Mouse (Mus musculus): ENCODE measurements at regions not wholly inside any gene's neighbourhood (a gene's known extent, or its start where the extent isn't known, plus 50 kb on each side); places are given as distances from the start of the nearest gene placed in this dataset.
"Not testable (repeated sequence)": the region's sequence is repeated elsewhere in the genome, so short reads cannot be mapped to it uniquely, and the experiment has no call there.

- peaks cover 9 to 35% of the 10 kb centered on the region in 2 experiments; a peak in 3 of 4 replicates for H3K4me1 ChIP-seq (ENCODE audit: control insufficient read depth in 1 of 2, insufficient read depth in 2 of 2)
- H3K4me2 ChIP-seq (ENCODE audit: insufficient read depth, low read depth, poor library complexity, severe bottlenecking) = no peak overlapping the region
- no peaks in the 10 kb centered on the region for H3K9me3 ChIP-seq (replicated peaks; ENCODE audit: low read length)
- H3K79me2 ChIP-seq (replicated peaks; ENCODE audit: control insufficient read depth, extremely low read depth, insufficient read depth, poor library complexity, severe bottlenecking) = no peaks in the 10 kb centered on the region
- DNase-seq (ENCODE audit: extremely low read depth) = no peak
- dilution Hi-C loops (cut with MboI; ENCODE audit: extremely low pct_ligation_motif_present, extremely low pct_unique_long_range_greater_than_20kb, low sequenced_read_pairs) (no loop called here), in situ Hi-C loops (cut with MboI; ENCODE audit: low pct_ligation_motif_present, low pct_unique_long_range_greater_than_20kb, low sequenced_read_pairs) (no loop called here)
- H3K27me3 ChIP-seq (replicated peaks) = peaks cover 4% of the 10 kb centered on the region
- no peak overlapping the region for H3K27ac ChIP-seq (ENCODE audit: insufficient read depth, low read depth)
- no peak for TF ChIP-seq HCFC1 (IDR thresholded peaks at IDR 0.05; ENCODE audit: low read depth, low read length)
- TF ChIP-seq RAD21 (IDR thresholded peaks at IDR 0.05; ENCODE audit: low read depth, low read length) = no peak
- no peak for TF ChIP-seq MYC (IDR thresholded peaks at IDR 0.05; ENCODE audit: low read depth, low read length)
- no peak for TF ChIP-seq SMC3 (IDR thresholded peaks at IDR 0.05; ENCODE audit: low read depth, low read length)
- H3K36me3 ChIP-seq (replicated peaks in 1 of 2; ENCODE audit: control insufficient read depth in 1 of 2, insufficient read depth in 1 of 2, low read length in 1 of 2) = no peaks in the 10 kb centered on the region
- H3K4me3 ChIP-seq (replicated peaks in 1 of 3; ENCODE audit: low read depth in 2 of 3, low read length in 2 of 3, poor library complexity in 1 of 3) = no peak overlapping the region
- H3K9ac ChIP-seq (ENCODE audit: insufficient read depth, low read depth) = no peak overlapping the region
Observed at GRCm38 (mm10) chr7:129765681-129766080, 174.0 kb downstream of the Wdr11 start.

GRCm38 (mm10) chr7:129766087-129766834 is 174.6 kb downstream of the Wdr11 start:
- H3K9ac ChIP-seq (ENCODE audit: insufficient read depth, low read depth) = no peak overlapping the region
- no peak overlapping the region for H3K4me3 ChIP-seq (replicated peaks in 1 of 3; ENCODE audit: low read depth in 2 of 3, low read length in 2 of 3, poor library complexity in 1 of 3)
- H3K79me2 ChIP-seq (replicated peaks; ENCODE audit: control insufficient read depth, extremely low read depth, insufficient read depth, poor library complexity, severe bottlenecking) = no peaks in the 10 kb centered on the region
- in situ Hi-C loops (cut with MboI; ENCODE audit: low pct_ligation_motif_present, low pct_unique_long_range_greater_than_20kb, low sequenced_read_pairs) (no loop called here), dilution Hi-C loops (cut with MboI; ENCODE audit: extremely low pct_ligation_motif_present, extremely low pct_unique_long_range_greater_than_20kb, low sequenced_read_pairs) (no loop called here)
- TF ChIP-seq EP300 (IDR thresholded peaks at IDR 0.05; ENCODE audit: low read length) (peak; percentile 35; the same call in 1 of the 2 replicates), BHLHE40 (IDR thresholded peaks at IDR 0.05; ENCODE audit: low read depth, low read length) (peak; percentile 69), USF1 (IDR thresholded peaks at IDR 0.05; ENCODE audit: low read depth, low read length) (no peak)
- no peak overlapping the region for H3K27ac ChIP-seq (ENCODE audit: insufficient read depth, low read depth)
- peaks cover 4% of the 10 kb centered on the region for H3K27me3 ChIP-seq (replicated peaks)
- H3K4me1 ChIP-seq (ENCODE audit: control insufficient read depth in 1 of 2, insufficient read depth in 2 of 2) = peaks cover 9 to 35% of the 10 kb centered on the region in 2 experiments; a peak in 3 of 4 replicates
- no peak overlapping the region; the same call in 1 of the 2 replicates for H3K4me2 ChIP-seq (ENCODE audit: insufficient read depth, low read depth, poor library complexity, severe bottlenecking)
- H3K9me3 ChIP-seq (replicated peaks; ENCODE audit: low read length) = no peaks in the 10 kb centered on the region
- peak; percentile 71 for DNase-seq (ENCODE audit: extremely low read depth)
- no peaks in the 10 kb centered on the region for H3K36me3 ChIP-seq (replicated peaks in 1 of 2; ENCODE audit: control insufficient read depth in 1 of 2, insufficient read depth in 1 of 2, low read length in 1 of 2)

- H3K9ac ChIP-seq (ENCODE audit: insufficient read depth, low read depth); H3K9me3 ChIP-seq (replicated peaks; ENCODE audit: low read length); in situ Hi-C loops (cut with MboI; ENCODE audit: low pct_ligation_motif_present, low pct_unique_long_range_greater_than_20kb, low sequenced_read_pairs); H3K4me3 ChIP-seq (replicated peaks in 1 of 3; ENCODE audit: low read depth in 2 of 3, low read length in 2 of 3, poor library complexity in 1 of 3); H3K27me3 ChIP-seq (replicated peaks); H3K4me2 ChIP-seq (ENCODE audit: insufficient read depth, low read depth, poor library complexity, severe bottlenecking); dilution Hi-C loops (cut with MboI; ENCODE audit: extremely low pct_ligation_motif_present, extremely low pct_unique_long_range_greater_than_20kb, low sequenced_read_pairs); H3K79me2 ChIP-seq (replicated peaks; ENCODE audit: control insufficient read depth, extremely low read depth, insufficient read depth, poor library complexity, severe bottlenecking); DNase-seq (ENCODE audit: extremely low read depth); H3K36me3 ChIP-seq (replicated peaks in 1 of 2; ENCODE audit: control insufficient read depth in 1 of 2, insufficient read depth in 1 of 2, low read length in 1 of 2); H3K27ac ChIP-seq (ENCODE audit: insufficient read depth, low read depth): not testable (repeated sequence)
- peaks cover 6 to 34% of the 10 kb centered on the region in 2 experiments; a peak in 3 of 4 replicates for H3K4me1 ChIP-seq (ENCODE audit: control insufficient read depth in 1 of 2, insufficient read depth in 2 of 2)
Observed at GRCm38 (mm10) chr7:129769673-129770072, 178.0 kb downstream of the Wdr11 start.

Measured in CH12.LX (cell line).